Mouse (Mus musculus) neural tube, embryonic 10.5 days (tissue): Measurements from ENCODE around the gene Pabpn1.
A peak's percentile ranks its signal among the peaks of the same experiment; 100 is the strongest.

Source experiments
- DNase-seq: peaks from one replicate; pipeline ENCODE4 v3.0.0-alpha.2; 2017; ENCODE audit warnings: low spot score; ENCODE audit errors: extremely low spot score

Pabpn1 gene

DNA sequence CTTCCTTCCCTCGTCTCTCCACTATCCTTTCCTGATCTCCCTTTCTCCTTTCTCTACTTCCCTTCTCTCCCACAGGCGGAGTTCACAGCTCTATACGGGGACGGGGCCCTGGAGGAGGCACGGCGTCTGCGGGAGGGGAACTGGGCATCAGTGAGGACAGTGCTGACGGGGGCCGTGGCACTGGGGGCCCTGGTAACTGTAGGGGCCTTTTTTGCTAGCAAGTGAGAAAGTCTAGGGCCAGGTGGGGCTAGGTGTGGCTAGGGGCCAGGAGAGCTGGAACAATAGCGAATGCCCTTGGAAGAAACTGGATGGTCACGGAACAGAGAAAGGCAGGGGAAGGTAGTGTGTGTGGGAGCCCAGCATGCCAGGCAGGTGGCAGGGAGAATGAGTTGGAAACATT is 7.0 kb upstream of the Pabpn1 start:
- DNase-seq = no peak

DNA sequence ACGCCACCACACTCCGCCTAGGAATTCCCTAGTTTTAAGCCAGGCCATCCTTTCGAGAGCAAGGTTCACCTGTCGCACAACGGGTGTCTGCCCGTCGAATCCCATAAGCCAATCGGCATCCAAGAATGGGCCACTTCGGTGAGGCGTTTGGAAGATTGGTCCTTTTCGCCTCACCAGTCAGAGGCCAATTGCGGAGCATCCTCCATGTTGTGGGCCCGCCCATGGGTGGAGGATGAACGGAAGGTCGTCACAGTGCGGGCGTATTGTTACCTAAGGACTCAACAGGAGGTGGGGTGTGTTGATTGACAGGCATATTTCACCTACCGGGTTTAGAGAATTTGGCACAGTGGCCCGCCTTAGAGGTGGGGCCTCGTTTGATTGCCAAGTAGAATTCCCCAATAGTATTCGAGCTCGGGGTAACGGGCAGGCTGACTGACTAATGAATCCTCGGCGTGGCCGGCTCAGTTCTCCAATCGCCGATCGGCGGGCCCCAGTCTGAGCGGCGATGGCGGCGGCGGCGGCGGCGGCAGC is 1.4 kb downstream of the Pabpn1 start:
- DNase-seq = peak; percentile 93

DNA sequence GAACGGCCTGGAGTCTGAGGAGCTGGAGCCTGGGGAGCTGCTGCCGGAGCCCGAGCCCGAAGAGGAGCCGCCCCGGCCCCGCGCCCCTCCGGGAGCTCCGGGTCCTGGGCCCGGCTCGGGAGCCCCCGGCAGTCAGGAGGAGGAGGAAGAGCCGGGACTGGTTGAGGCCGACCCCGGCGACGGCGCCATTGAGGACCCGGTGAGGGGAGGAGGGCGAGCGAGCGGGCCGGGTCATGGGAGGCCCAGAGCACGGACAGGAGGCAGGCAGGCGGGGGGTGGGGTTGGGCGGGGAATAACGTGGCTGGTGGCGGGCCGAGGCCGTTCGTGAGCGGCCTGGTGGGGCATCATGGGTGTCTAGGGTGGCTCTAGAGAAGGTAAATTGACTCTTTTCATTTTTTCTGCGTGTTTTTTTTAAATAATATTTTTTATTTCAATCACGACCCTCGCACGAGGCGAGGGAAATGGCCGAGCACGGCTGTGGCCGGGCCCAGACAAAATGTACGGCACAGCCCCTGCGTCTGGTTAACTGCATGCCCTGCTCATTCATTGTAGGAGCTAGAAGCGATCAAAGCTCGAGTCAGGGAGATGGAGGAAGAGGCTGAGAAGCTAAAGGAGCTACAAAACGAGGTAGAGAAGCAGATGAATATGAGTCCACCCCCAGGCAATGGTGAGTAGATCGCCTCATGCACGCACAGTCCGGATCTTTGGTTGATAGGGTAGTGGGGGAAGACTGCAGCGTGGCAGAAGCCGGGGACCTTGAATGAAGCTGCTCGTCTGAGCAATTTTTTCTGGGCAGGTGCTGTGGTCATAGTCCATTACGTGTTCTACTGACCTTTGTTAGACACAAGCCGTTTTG is 2.2 kb downstream of the Pabpn1 start:
- DNase-seq = peak; percentile 67

DNA sequence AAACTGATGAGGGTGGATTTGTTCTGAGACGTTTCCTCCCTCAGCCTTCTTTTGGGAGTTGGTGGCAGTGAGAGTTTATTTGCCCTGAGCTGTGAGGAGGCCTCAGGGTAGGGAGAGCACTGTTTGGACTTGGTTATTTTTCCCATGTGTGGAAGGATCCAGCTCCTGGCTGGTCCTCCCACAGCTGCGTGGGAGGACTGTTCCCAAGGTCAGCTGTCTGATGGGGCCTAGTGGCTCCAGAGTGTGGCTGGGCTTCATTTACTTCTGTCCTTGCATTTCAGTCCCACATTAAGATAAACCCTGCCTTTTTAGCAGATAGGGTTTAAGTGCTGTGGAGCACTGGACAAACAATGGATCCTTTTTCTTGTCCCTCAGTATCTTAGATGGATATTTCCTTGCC is 5.1 kb downstream of the Pabpn1 start:
- DNase-seq = no peak

DNA sequence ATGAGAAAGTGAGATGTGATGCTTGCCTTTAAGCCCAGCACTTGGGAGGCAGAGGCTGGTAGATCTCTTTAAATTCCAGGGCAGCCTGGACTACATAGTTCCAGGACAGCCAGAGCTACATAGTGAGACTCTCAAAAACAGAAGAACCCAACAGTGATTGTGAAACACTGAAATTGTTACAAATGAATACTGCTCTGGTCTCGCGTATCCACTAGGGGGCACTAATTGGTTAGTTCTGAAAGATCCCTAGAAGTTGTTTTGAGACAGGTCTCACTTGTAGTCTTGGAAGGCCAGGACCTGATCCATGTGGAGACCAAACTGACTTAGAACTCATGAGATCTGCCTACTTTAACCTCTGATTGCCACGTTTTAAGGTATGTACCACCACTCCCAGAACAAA is 8.1 kb downstream of the Pabpn1 start:
- peak; percentile 70 for DNase-seq

DNA sequence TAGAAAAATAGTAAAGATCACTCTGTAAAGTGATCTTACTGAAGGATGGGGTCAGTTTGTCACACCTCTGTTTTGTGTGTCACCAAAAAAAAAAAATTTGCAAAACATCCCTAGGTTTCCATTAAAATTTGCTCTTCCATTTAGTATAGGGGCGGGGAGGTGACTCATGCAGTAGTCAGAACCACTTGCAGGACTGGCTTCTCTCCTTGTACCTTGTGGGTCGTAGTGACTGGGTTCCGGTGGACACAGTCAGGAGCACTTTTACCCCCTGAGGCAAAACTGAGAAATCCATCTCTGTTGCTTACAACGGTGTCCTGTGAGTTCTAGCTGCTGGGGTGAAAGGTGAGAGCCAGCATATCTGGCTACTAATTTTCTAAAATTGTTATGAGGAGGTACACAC is 11.3 kb downstream of the Pabpn1 start:
- DNase-seq = no peak

DNA sequence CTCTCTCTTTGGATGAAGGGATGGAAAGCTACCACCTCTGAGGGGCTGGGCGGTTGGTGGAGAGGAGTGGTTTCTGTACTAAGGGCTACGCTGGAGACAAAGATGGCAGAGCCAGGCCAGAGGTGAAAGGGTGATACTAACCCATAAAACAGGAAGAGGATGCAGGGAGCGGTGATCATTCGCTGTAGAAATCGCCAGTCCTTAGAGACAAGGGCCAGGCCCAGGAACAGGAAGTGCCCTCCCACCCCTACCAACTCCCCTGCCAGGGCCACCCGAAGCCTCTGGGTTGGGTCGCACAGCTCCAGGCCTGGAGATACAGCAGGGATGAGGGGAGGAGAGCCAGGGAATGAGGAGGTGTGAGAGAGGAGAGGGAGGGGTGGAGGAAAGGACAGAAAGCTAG is 16.4 kb downstream of the Pabpn1 start:
- no peak for DNase-seq

DNA sequence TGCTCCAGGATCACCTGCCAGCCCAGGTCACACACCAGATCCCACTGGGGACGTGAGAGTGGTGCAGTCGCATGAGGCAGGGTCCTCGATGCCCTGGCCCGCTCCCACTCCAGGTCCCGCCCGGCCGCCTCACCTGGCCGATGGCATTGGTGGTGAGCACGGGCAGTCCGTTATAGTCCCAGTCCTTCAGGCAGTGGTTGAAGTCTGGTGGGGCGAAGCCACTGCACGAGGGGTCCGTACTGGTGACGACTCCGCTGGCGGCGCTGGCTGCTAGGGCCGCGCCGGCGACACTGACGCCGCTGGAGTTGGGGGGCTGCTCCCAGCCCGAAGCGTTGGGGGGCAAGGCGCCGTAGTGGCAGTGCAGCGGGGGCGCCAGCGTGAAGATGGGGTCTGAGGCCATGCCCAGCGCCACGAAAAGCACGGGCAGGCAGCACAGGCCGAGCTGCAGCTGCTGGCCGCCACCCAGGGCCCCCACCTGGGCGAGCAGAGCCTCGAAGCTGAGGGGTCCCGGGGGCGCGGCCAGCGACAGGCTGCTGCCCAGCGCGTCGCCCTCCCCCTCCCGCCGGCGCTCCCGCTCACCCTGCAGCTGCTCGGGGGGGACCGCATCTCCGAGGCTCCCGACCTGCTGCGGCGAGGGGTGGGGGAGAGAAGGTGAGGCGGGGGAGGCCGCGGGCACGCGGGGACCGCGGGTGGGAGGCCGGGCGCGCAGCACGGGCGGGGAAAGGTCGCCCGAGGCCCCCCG is 20.0 kb downstream of the Pabpn1 start:
- peak; percentile 40 for DNase-seq

DNA sequence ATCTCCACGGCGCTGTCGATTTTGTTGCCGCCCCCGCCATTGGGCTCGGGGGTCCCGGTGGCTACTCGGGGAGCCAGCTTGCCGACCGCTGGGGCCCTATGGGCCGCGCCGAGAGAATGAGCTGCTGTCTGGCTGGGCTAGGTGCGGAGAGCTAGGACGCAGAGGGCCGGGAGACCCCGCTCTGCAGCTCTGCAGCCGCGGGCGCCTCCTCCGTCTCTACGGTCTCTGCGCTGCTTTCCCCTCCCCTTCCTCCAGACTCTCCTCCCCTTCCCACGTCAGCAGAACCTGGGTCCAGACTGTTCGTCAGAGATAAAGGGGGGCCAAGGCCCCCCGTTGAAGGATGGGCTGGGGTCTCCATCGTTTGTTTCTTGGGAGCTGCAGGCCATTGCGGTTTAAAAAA is 20.6 kb downstream of the Pabpn1 start, which contains the start of gene Slc22a17:
Gene Slc22a17 (minus strand): TSS at position 247 of the 400 bp plus-strand sequence.
- peak; percentile 80 for DNase-seq

DNA sequence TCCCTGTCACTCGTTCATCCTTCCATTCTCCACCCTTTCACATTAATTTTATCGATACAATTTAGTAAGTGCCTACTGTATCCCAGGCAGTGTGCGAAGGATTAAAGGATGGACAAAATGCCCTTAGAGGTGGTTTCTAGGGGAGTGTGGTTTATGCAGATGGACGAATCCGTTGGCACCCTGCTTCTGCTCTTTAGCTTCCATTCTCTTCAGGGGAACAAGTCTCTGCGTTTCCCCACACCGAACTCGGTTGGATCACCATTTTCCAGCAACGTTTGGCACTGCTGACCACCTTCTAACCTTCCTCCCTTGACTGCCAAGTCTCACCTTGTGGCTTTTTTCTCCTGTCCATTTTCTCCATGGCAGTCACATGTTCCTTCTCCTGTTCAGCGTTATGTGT is 21.0 kb downstream of the Pabpn1 start:
- no peak for DNase-seq

DNA sequence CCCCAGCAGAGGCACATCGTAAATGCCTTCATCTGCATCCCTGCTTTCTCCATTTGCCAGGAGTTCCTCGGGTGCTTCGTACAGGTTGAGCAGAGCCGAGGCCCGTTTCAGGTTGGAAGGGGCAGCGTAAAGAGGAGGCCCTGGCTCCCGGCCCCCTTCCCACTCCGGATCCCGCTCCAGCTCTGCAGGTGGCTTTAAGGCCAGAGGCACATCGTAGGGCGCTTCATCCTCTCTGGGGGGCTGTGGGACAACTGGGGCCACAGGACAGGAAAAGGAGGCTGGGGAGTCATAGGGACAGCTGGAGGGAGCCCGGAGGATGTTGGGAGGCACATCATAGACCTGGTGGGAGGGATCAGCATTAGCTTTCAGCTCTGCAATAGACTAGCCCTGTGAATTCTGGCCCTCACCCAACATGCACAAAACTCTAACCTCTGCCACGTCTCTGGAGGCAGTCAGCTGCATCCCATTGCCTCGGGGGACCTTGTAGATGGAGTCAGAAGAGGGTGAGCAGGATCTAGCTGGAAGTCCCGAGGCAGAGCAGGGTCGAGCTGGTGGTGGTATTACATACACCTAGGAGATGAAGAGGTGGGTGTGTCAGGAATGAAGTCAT is 27.9 kb downstream of the Pabpn1 start:
- no peak for DNase-seq

DNA sequence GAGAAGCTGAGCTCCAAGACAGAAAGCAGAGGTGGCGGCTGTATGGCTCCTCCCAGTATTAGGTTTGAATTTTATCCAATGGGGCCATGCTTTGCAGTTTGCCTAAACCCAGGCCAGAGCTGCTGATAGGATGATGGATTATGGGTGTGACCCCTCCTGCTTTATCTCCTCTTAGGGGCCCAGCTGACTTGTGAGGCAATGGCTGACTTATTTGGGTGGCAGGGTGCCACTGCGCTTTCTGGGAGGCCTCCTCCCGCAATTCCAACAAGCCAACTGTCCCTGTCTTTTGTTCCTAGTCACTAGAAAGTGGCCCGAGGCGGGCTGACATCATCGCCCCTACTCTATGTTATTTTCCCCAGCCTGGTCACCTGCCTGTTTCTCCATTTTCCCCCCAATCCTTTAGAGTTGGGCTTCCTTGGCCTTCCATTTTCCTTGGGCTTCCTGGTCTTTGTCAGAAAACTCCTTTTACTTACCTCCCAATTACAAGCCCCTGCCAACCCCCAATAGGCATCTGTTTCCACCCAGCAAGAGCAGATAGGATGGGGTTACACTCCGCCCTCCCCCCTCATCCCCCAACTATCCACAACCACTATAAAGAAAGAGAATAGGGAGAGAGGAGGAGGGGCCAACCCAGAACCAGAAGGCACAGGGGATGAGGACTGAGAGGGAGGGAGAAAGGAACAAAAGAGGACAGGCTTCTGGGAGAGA is 32.5 kb downstream of the Pabpn1 start:
- peak; percentile 67 for DNase-seq

DNA sequence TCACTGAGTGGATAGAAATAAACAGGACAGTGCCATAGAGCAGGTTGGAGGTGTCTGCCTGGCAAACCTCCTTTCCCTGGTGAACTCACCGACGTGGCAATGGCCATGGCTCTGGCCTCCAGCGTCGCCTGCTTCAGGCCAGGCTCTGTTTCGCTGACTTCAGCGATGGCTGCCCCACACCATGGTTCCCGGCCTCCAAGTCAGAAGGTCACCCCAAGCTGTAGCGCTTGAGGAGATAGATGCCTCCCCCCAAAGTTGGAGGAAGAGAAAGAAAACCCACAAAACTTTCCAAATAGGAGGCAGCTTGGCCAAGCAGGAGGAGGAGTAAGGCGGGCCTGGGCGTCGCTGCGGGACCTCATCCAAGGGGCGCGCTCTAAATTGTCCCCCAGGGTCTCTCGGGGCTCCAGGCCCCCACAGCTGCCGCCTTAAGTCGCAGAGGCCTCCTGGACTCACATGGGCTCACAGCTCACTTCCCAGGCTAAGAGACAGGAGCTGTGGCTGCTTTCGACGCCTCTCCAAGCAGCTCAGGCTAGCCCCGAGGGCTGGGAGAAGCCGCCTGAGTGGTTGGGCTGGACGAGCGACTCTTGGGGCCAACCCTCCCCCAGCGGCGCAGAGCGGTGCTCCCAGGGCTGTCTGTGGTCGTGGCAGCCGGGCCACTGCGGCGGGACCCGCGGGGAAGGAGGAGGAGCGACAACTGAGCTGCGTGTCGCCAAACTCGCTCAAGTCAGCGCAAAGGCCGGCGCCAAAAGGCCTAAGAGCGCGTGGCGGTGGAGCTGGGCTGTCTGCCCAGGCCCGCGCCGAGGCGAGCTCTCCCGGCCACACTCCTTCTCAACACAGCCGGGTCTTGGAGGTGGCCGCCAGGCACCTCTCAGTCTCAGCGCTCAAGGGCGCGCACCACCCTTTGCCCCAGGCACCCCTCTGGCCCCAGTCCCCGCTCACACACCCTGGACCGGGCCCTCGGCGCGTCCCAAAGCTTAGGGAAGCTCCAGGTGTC is 33.3 kb downstream of the Pabpn1 start, which contains the start of gene Efs:
Gene Efs (minus strand): TSS at position 778 of the 994 bp plus-strand sequence.
- peak; percentile 83 for DNase-seq

DNA sequence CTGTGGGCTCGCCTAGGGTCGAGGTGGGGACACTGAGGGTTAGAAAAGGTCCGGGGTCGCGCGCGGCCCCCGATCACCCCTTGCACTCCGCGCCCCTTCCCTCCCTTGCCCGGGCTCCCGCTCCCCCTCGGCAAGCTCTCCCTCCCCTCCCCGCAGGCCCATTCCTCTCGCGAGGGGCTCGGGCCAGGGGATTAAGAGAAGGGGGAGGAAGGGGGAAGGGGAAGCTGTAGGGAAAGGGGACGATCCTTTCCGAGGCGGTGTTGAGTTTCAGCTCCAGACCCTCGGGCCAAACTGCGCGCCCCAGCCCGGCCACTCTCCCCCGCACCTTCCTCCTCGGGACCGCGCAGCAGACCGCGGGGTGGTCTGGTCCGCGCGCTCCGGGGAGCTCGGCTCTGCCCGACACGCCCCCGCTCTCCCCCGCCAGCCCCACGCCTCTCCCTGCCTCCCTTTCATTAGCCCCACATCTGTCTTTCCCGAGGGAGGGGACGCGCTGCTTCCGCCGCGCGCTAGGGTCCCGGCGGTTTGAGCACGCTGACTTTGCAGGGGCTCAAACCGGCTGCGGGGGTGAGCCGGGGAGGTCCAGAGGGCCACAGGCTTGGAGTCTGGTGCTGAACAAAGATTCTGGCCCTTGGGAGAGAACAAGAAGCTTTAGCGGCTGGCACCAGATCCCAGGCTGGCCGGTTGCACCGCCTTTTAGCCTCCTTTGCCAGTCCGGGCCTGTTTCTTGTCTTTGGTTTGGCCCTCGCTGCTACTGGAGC is 34.3 kb downstream of the Pabpn1 start:
- peak; percentile 87 for DNase-seq

DNA sequence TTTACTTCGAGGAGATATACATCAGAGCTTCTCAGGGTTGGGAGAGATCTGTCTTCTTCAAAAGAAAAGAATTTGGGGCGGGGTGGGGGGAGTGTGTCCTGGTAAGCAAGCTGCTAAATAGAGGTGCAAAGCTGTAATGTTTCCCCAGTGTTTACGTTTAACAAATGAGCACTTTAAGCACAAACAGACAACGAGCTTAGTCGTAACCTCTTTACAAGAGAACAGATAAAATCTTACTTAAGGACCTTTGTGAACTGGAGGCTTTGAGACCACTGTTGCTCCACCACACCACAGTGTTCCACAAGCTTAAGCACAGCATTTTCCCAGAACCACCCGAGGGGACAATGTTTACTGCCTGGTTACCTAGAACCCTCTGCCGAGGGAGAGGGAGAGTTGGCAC is 35.0 kb downstream of the Pabpn1 start:
- DNase-seq = no peak

DNA sequence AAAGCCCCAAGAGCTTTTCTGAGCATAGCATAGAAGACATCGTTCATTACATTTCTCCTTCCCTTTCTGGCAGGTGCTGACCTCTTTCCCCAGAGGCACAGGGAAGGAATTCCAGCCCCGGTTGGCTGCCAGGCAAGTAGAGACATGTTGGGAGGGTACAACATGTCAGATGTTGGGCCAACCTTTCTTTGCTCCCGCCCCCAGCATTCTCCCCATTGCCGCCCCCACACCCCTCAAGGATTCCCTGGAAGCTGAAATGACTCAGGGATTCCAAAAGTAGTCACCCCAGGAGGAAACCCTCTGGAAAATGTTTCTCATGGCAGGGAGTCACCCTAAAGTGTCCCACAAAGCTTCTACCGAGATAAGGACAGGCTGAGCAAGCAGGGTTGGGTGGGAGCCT is 37.5 kb downstream of the Pabpn1 start:
- no peak for DNase-seq

DNA sequence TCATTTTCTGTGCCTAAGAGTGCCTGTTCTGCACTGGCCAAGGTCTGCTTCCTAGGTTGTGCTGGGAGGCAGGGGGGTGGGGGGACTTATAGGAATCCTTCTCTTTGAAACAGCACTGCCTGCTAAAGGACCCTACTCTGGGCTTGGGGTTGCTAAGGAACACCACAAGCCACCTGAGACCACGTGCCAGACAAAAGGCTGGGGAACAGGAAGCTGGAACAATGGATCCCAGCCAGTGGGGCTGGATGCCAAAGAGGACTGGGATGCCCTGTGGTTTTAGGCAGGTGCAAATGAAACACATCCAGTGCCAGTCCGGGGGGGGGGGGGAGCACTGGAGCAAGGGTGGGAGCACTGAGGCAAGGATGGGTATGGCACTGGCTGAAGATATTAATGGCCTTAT is 38.1 kb downstream of the Pabpn1 start:
- no peak for DNase-seq

DNA sequence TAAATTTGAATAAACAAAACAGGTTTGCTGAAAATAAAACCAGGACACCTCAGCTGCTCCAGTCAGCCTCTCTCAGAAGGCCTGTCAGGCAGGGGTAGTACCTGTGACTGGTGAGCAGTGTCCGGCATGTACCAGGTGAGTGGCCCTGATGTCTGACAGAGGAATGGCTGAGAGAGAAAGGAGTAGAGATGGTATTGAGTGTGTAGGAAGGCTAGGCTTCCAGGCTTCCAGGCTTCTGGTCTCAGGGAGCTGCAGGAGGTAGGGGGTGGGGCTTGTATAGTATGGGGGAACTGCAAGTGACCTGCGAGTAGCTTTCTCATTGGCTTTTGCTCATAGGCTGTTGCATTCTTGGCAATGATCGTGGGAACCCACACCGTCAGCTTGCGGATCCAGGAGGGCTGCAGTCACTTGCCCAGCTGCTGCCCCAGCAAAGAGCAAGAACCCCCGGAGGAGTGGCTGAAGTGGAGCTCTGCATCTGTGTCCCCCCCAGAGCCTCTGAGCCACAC is 40.4 kb downstream of the Pabpn1 start, which contains the start of gene Il25:
Gene Il25 (plus strand): TSS at position 51 of the 506 bp plus-strand sequence.
- no peak for DNase-seq
